Mouse (Mus musculus): ENCODE results near the gene Ccdc134. TPM values are rescaled to one million over a fixed set of nuclear protein-coding genes. Genes with fewer than 3 reads are reported as not detected.

Ccdc134 gene
- total RNA-seq, 2 experiments from 2014 or later, result 11.8 to 12.4 TPM

- TF ChIP-seq CTCF (IDR thresholded peaks at IDR 0.05), result no peak
- peak overlapping the region; percentile 23 for H3K4me3 ChIP-seq
- peak overlapping the region; percentile 79 for H3K27ac ChIP-seq
- intact Hi-C loops (cut with DNase I), result loop anchor here (5.0 kb wide), 1 partner anchor 99 kb away; the partner anchor contains the start of gene Mei1
- no peak for DNase-seq
These were observed 38.7 kb downstream of the Ccdc134 start for GRCm38 (mm10) chr15:82166240-82167100.

- H3K27ac ChIP-seq, result peak overlapping the region; percentile 79
- TF ChIP-seq CTCF (IDR thresholded peaks at IDR 0.05), result no peak
- DNase-seq, result peak; percentile 76
- intact Hi-C loops (cut with DNase I), result loop anchor here (5.0 kb wide), 1 partner anchor 100 kb away; the partner anchor contains the start of gene Mei1
- H3K4me3 ChIP-seq, result peak overlapping the region; percentile 38
These were observed 39.8 kb downstream of the Ccdc134 start for GRCm38 (mm10) chr15:82167201-82168168.

GRCm38 (mm10) chr15:82169671-82170070, 41.9 kb downstream of the Ccdc134 start:
- DNase-seq, result no peak
- Histone ChIP-seq H3K27ac (no peak overlapping the region), H3K4me3 (no peak overlapping the region)
- intact Hi-C loops (cut with DNase I), result loop anchor here (5.0 kb wide), 1 partner anchor 102 kb away; the partner anchor contains the start of gene Mei1
- no peak for TF ChIP-seq CTCF (IDR thresholded peaks at IDR 0.05)

- H3K4me3 ChIP-seq, result no peak overlapping the region
- no peak for DNase-seq
- H3K27ac ChIP-seq, result no peak overlapping the region
- intact Hi-C loops (cut with DNase I), result no loop called here
- no peak for TF ChIP-seq CTCF (IDR thresholded peaks at IDR 0.05)
These were observed 43.0 kb downstream of the Ccdc134 start for GRCm38 (mm10) chr15:82170437-82171377.

- Histone ChIP-seq H3K27ac (no peak overlapping the region), H3K4me3 (no peak overlapping the region)
- TF ChIP-seq CTCF (IDR thresholded peaks at IDR 0.05), result no peak
- intact Hi-C loops (cut with DNase I), result no loop called here
- DNase-seq, result no peak
These were observed 44.9 kb downstream of the Ccdc134 start for GRCm38 (mm10) chr15:82172648-82173047.

GRCm38 (mm10) chr15:82175091-82175490, 47.4 kb downstream of the Ccdc134 start:
- intact Hi-C loops (cut with DNase I), result no loop called here
- H3K4me3 ChIP-seq, result no peak overlapping the region
- no peak for DNase-seq
- H3K27ac ChIP-seq, result no peak overlapping the region
- TF ChIP-seq CTCF (IDR thresholded peaks at IDR 0.05), result no peak

- intact Hi-C loops (cut with DNase I), result no loop called here
- Histone ChIP-seq H3K4me3 (no peak overlapping the region), H3K27ac (no peak overlapping the region)
- no peak for DNase-seq
- no peak for TF ChIP-seq CTCF (IDR thresholded peaks at IDR 0.05)
These were observed 50.1 kb downstream of the Ccdc134 start for GRCm38 (mm10) chr15:82177743-82178290.

- DNase-seq, result no peak
- Histone ChIP-seq H3K4me3 (no peak overlapping the region), H3K27ac (no peak overlapping the region)
- intact Hi-C loops (cut with DNase I), result no loop called here
- no peak for TF ChIP-seq CTCF (IDR thresholded peaks at IDR 0.05)
These were observed 53.4 kb downstream of the Ccdc134 start for GRCm38 (mm10) chr15:82181131-82181530.

GRCm38 (mm10) chr15:82182311-82182710, 54.6 kb downstream of the Ccdc134 start:
- TF ChIP-seq CTCF (IDR thresholded peaks at IDR 0.05), result peak; percentile 30
- no peak overlapping the region for H3K4me3 ChIP-seq
- H3K27ac ChIP-seq, result no peak overlapping the region
- no peak for DNase-seq
- intact Hi-C loops (cut with DNase I), result no loop called here

GRCm38 (mm10) chr15:82183596-82183995, 55.9 kb downstream of the Ccdc134 start:
- intact Hi-C loops (cut with DNase I), result no loop called here
- no peak for DNase-seq
- no peak overlapping the region for H3K4me3 ChIP-seq
- no peak for TF ChIP-seq CTCF (IDR thresholded peaks at IDR 0.05)
- H3K27ac ChIP-seq, result no peak overlapping the region

GRCm38 (mm10) chr15:82184183-82184582, 56.5 kb downstream of the Ccdc134 start:
- H3K27ac ChIP-seq, result no peak overlapping the region
- no peak overlapping the region for H3K4me3 ChIP-seq
- intact Hi-C loops (cut with DNase I), result no loop called here
- DNase-seq, result no peak
- no peak for TF ChIP-seq CTCF (IDR thresholded peaks at IDR 0.05)
